Mouse (Mus musculus): ENCODE results near the gene Tmbim1.
"Not testable (repeated sequence)": the region's sequence is repeated elsewhere in the genome, so short reads cannot be mapped to it uniquely, and the experiment has no call there.

DNA sequence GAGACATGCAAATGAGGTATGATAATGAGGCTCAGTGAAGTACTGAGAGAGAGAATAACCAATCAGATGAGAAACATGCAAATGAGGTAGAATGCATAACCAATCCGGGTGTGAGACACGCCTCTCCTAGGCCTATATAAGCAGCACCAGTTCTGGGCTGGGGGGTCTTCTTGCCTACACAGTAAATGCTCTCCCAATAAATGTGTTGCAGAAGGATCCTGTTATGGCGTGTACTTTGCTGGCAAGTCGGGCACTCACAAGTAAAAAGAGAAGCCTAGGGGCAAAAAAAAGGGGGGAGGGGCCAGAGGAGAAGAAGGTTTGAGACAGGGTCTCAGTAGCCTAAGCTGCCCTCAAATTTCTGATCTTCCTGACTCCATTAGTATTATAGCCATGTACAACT lies 35.6 kb upstream of the Tmbim1 start:
- TF ChIP-seq CTCF (IDR thresholded peaks at IDR 0.05; ENCODE audit: low read depth, low read length); GATA1 (IDR thresholded peaks at IDR 0.05; ENCODE audit: borderline replicate concordance, low read length); POLR2AphosphoS5 (IDR thresholded peaks at IDR 0.05; ENCODE audit: insufficient replicate concordance, low read depth, low read length): not testable (repeated sequence)
